Mouse (Mus musculus): Measurements from ENCODE around the gene Ncor2. TPM values are rescaled to one million over a fixed set of nuclear protein-coding genes. Genes with fewer than 3 reads are reported as not detected.

Ncor2 gene
- polyA plus RNA-seq, 1 experiment, result 22.8 TPM

DNA sequence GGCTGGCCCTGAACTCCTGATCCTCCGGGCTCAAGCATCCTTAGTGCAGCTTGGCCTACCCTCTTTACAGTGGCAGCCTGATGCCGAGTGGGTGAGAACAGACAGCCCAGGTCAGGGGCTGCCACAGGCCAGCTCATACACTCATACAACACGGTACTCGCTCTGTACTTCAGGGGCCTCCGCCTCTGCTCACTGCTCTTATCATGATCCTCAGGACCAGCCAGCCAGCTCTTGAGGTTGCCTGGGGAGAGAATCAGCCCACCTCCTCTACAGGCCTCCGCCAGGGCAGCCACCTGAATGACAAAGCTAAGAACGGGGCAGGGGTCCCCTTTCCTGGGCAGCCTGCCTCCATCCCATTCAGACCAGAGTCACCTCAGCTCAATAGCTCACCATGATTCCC lies 125.4 kb downstream of the Ncor2 start:
- DNase-seq (ENCODE audit: low read depth, low spot score), result no peak
- WGBS, result 88% methylated on average over 7 of the region's 7 CpGs

- DNase-seq (ENCODE audit: low read depth, low spot score), result no peak
- WGBS, result 62% methylated on average over 23 of the region's 23 CpGs
These were observed 126.2 kb downstream of the Ncor2 start for GRCm38 (mm10) chr5:125052603-125053488.

- WGBS, result 72% methylated on average over 10 of the region's 10 CpGs
- no peak for DNase-seq (ENCODE audit: low read depth, low spot score)
These were observed 126.8 kb downstream of the Ncor2 start for GRCm38 (mm10) chr5:125052237-125052602.

DNA sequence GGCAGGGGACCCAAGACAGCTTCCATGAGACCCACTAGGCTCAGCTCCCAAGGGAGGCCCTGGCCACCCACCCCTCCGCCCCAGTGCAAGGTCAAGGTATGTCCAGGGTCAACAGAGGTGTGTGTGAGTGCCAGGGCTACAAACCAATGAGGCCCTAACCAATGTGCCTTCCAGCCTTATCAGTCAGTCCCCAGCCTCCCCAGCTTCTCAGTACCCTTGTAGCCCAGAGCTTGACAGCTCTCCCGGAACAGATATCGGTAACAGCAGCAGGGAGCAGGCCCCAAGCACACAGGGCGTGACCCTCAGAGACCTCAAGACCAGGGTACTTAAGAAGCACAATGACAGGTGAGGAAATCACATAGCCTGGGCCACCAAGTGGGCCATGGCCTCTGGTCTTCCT lies 129.5 kb downstream of the Ncor2 start:
- no peak for DNase-seq (ENCODE audit: low read depth, low spot score)
- 95% methylated on average over 4 of the region's 4 CpGs for WGBS

DNA sequence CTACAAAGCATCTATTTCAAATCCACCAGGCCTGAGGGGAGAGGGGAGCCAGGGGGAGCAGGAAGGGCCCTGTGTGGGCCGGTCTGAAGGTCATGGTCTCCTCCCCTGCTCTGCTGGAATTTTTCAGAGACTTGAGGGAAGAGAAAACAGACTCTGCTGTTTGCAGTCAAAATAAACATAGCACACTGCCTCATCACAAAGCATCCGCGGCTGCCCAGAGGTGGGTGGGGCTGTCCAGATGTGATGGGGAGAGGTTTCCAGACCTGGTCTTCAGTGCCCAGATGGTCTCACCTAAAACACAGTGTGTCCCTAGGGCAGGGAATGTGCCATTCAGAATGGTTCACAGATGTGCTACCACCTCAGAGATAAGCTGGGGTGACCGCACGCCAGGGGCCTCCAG lies 132.6 kb downstream of the Ncor2 start:
- DNase-seq (ENCODE audit: low read depth, low spot score), result no peak
- 64% methylated on average over 5 of the region's 5 CpGs for WGBS

- 76% methylated on average over 5 of the region's 5 CpGs for WGBS
- DNase-seq (ENCODE audit: low read depth, low spot score), result no peak
These were observed 133.8 kb downstream of the Ncor2 start for GRCm38 (mm10) chr5:125045202-125045601.

- WGBS, result 90% methylated on average over 6 of the region's 6 CpGs
- DNase-seq (ENCODE audit: low read depth, low spot score), result no peak
These were observed 135.6 kb downstream of the Ncor2 start for GRCm38 (mm10) chr5:125043448-125043847.

DNA sequence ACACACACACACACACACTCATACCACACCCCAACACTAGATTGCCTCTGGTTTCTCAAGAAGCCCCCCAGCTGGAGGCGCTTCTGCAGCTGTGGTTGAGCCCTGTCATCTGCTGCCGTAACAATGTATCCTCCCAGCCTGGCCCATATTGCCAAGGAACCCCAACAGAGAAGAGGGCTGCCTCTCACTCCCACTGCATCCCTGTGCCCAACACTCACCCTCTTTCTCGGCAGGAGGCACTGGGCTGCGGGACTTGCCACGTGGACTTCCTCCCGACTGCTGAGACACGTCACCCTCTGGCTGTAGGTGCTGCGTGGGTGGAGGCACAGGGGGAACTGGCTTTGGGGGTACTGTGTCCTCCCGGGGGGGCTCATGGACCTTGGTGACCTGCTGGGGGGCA lies 137.4 kb downstream of the Ncor2 start:
- no peak for DNase-seq (ENCODE audit: low read depth, low spot score)
- 88% methylated on average over 9 of the region's 9 CpGs for WGBS

- DNase-seq (ENCODE audit: low read depth, low spot score), result peak; percentile 14
- WGBS, result 25% methylated on average over 5 of the region's 5 CpGs
These were observed 138.9 kb downstream of the Ncor2 start for GRCm38 (mm10) chr5:125040128-125040584.

GRCm38 (mm10) chr5:125039377-125040027 lies 139.5 kb downstream of the Ncor2 start:
- WGBS, result 75% methylated on average over 8 of the region's 8 CpGs
- no peak for DNase-seq (ENCODE audit: low read depth, low spot score)

GRCm38 (mm10) chr5:125036483-125036882 lies 142.5 kb downstream of the Ncor2 start:
- DNase-seq (ENCODE audit: low read depth, low spot score), result no peak
- 85% methylated on average over 8 of the region's 8 CpGs for WGBS

DNA sequence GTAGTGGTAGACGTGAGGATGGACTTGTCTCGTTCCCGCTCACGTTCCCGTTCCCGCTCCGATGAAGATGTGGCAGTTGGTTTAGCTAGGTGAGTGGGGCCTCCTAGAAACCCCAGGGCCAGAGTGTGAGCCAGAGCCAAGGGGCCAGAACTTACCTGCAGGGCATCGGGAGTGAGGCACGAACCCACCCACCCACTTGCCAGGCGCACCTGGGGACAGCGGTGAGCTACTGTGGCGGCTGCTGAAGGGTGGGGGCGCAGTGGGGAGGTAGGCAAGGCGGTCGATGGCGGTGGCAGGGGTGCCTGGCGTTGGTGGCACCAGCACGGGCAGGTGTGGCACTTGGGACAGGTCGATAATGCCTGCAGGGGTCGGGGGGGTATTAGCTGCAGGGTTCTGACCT lies 150.1 kb downstream of the Ncor2 start:
- DNase-seq (ENCODE audit: low read depth, low spot score), result no peak
- 95% methylated on average over 20 of the region's 20 CpGs for WGBS

DNA sequence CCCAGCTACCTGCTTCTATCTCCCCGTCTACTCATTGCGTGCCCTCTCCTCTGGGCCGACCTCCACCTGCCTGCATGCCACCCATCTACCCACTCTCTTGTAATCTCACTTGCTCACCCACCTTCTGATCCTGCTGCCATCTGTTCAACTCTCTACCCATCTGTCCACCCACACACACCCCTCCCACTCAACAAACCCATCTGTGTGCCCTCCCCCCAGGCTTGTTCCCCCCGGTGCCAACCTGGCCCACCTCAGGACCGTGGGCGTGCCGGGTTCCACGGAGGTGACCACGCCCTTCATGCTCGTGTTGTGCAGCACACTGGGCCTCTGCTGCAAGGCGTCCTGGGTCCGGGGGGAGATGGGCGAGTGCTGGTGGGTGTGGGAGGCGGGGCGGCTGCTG lies 150.6 kb downstream of the Ncor2 start:
- DNase-seq (ENCODE audit: low read depth, low spot score), result no peak
- 86% methylated on average over 15 of the region's 15 CpGs for WGBS

- DNase-seq (ENCODE audit: low read depth, low spot score), result no peak
- 85% methylated on average over 14 of the region's 14 CpGs for WGBS
These were observed 155.0 kb downstream of the Ncor2 start for GRCm38 (mm10) chr5:125024002-125024401.

GRCm38 (mm10) chr5:125021298-125021697 lies 157.7 kb downstream of the Ncor2 start:
- no peak for DNase-seq (ENCODE audit: low read depth, low spot score)
- WGBS, result 56% methylated on average over 11 of the region's 11 CpGs

DNA sequence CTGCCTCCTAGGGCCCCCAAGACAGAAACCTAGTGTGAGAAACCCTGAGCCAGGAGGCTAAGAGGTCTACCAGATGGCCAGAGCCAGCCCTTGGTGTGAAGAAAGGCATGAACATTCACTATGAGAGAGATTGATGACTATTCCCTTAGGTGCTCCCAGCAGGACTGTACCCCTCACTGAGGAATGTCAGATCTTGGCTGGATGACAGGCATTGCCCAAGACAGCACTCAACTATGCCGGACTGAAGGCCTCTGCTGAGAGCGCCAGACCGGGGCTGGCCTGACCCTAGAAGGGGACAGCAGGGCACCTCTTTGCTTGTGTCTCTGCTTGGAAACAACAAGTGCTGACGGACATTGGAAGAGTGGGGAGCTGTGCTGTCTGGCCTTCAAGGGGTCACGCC lies 159.9 kb downstream of the Ncor2 start:
- no peak for DNase-seq (ENCODE audit: low read depth, low spot score)
- 92% methylated on average over 5 of the region's 5 CpGs for WGBS

DNA sequence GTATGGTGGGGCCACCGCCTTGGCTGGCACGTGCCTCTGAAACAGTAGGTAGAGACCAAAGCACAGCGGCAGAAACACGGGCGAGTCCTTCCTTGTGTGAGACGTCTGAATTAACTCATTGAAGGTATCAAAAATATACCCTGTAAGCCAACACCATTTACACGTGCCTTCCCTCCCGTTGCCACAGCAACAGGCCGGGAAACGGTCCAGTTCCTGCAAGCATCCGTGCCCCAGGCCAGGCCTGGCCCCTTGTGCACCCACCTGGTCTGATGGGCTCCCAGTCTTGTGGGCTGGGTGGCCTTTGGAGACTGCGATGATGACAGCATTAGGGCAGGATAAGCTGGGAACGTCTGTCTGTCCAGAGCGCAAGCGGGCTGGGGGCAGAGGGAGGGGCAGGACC lies 161.7 kb downstream of the Ncor2 start:
- no peak for DNase-seq (ENCODE audit: low read depth, low spot score)
- WGBS, result 68% methylated on average over 15 of the region's 15 CpGs

DNA sequence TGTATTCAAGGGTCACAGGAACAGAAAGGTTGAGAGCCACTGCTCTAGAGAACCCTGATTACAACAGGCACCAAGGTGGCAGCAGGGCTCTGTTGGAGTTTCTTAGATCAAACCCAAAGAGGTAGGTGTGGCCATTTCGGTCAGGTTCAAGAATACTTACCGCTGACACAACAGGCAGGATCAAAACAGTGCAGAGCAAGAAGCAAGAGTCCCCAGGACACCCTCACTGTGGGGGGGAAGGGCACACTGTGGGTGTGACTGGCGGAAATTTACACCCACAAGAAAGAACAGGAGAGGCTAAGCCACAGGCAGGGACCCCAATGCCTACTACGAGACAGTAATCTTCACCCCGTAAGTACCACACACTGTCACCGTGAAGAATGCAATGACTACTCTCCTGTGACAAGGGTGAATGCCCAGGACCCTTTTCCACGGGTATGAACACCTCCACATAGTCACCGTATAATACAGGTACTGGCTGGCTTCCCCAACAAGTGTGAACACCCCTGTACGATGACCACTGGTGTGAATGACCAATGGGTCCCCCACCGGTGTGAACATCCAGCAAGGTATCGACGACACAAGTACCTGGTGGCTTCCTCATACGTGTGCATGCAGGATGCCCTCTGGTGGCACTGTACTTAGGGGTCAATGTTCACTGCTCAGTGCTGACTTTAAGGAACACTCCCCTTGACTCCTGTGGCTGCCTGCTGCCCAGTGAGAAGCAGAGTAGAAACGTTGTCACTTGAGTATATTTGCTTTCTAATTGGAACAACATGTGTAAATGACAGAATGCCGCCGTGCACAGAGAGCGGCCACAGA lies 162.4 kb downstream of the Ncor2 start:
- DNase-seq (ENCODE audit: low read depth, low spot score), result no peak
- WGBS, result 76% methylated on average over 17 of the region's 17 CpGs

DNA sequence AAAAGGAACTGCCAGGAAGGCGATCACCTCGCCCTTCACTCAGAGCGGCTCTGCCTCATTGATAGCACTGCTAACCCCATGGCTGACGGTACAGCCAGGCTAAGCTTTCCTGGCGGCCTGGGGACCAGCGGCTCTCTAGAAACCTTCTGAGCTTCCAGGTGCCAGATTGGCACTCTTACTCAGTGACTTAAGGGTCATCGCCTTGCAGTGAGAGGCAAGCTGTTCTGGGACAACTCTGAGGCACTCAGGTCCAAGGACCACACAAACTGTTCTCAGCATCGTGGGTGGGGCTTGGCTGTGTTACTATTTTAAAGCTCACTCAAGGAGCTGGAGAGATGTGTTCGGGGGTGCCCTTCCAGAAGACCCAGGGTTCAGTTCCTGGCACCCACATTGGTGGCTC lies 163.4 kb downstream of the Ncor2 start:
- DNase-seq (ENCODE audit: low read depth, low spot score), result no peak
- WGBS, result 79% methylated on average over 9 of the region's 9 CpGs

GRCm38 (mm10) chr5:125015066-125015465 lies 164.0 kb downstream of the Ncor2 start:
- no peak for DNase-seq (ENCODE audit: low read depth, low spot score)
- WGBS, result 74% methylated on average over 3 of the region's 3 CpGs

All from large intestine, adult 2 months (tissue).